Mouse (Mus musculus): ENCODE measurements at regions not wholly inside any gene's neighbourhood (a gene's known extent, or its start where the extent isn't known, plus 50 kb on each side); places are given as distances from the start of the nearest gene placed in this dataset.

DNA sequence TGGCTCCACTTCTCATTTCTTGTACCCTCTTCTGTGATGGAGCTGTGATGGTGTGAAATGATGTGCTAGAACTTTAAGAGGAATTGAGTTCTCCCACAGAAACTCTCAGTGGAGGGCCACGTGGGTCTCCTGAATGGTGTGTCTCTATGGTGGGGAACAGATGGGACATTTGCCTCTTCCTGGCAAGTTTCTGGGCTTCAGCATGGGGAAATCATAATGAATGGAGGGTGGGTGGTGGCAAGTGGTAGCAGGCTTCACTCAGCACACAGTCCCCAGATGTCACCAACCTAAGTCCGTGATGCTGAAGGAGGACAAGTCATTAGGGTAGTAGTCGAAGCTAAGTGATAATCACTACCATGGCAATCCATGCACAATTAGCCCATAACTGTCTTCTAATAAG, 51.2 kb upstream of the Man1a2 start:
- TF ChIP-seq ZNF384 (IDR thresholded peaks at IDR 0.05; ENCODE audit: low read depth, low read length) (no peak), HCFC1 (IDR thresholded peaks at IDR 0.05; ENCODE audit: borderline replicate concordance, insufficient read depth, low read length) (no peak), ZC3H11A (IDR thresholded peaks at IDR 0.05; ENCODE audit: borderline replicate concordance, low read depth, low read length) (no peak), MAFK (IDR thresholded peaks at IDR 0.05; ENCODE audit: insufficient read depth, low read depth, low read length) (no peak), CHD2 (IDR thresholded peaks at IDR 0.05; ENCODE audit: low read depth, low read length) (no peak)
- no peaks in the 10 kb centered on the region for H3K9me3 ChIP-seq (ENCODE audit: control insufficient read depth, insufficient read depth, low read depth, low read length)
- in situ Hi-C loops (cut with MboI; ENCODE audit: low sequenced_read_pairs in 2 of 2, unreplicated experiment in 2 of 2), result no loop called here

More for the DNA sequence above, 51.2 kb upstream of the Man1a2 start:
- Histone ChIP-seq H3K4me1 (ENCODE audit: control insufficient read depth in 2 of 2, insufficient read depth in 2 of 2, low read length in 2 of 2, poor library complexity in 1 of 2) (no peaks in the 10 kb centered on the region), H3K4me3 (ENCODE audit: insufficient read depth in 1 of 2, low read depth in 1 of 2, low read length in 2 of 2, poor library complexity in 1 of 2, severe bottlenecking in 1 of 2) (no peak overlapping the region), H3K9ac (ENCODE audit: insufficient read depth, low read depth, low read length, poor library complexity, severe bottlenecking) (no peak overlapping the region), H3K27ac (ENCODE audit: insufficient read depth, low read depth, low read length, poor library complexity, severe bottlenecking) (no peak overlapping the region), H3K36me3 (ENCODE audit: control insufficient read depth, insufficient read depth, low read length, poor library complexity, severe bottlenecking) (no peaks in the 10 kb centered on the region)
- DNase-seq (ENCODE audit: low read depth, low spot score), result no peak
